Mouse (Mus musculus) CH12.LX (cell line): ENCODE data around the gene Harbi1.

Experiments
- CTCF ChIP-seq, 2 experiments: IDR thresholded peaks in 1 of 2; conservative IDR thresholded peaks in 1 of 2; 2 replicates each; pipeline ENCODE4 v1.5.1; 2011 to 2012; ENCODE audit warnings: low read depth in 2 of 2, low read length in 2 of 2, improper control_type of control experiment in 1 of 2, inconsistent platforms in 1 of 2, mild to moderate bottlenecking in 1 of 2, moderate library complexity in 1 of 2
- EP300 ChIP-seq: IDR thresholded peaks from 2 replicates; pipeline ENCODE4 v1.6.1; 2011; ENCODE audit warnings: low read length, improper control_type of control experiment
- JUN ChIP-seq: IDR thresholded peaks from 2 replicates; pipeline ENCODE4 v1.6.1; 2011; ENCODE audit warnings: low read depth, mild to moderate bottlenecking, low read length, improper control_type of control experiment, moderate library complexity; ENCODE audit not compliant: insufficient read depth
- KAT2A ChIP-seq: IDR thresholded peaks from 2 replicates; pipeline ENCODE4 v1.6.1; 2012; ENCODE audit warnings: low read length, improper control_type of control experiment, inconsistent platforms; ENCODE audit not compliant: insufficient replicate concordance
- RCOR1 ChIP-seq: conservative IDR thresholded peaks from 2 replicates; pipeline ENCODE4 v1.6.1; 2012; ENCODE audit warnings: low read depth, mild to moderate bottlenecking, inconsistent platforms, low read length, improper control_type of control experiment
- ZC3H11A ChIP-seq: IDR thresholded peaks from 2 replicates; pipeline ENCODE4 v1.6.1; 2012; ENCODE audit warnings: low read depth, mild to moderate bottlenecking, inconsistent platforms, low read length, improper control_type of control experiment

- TF ChIP-seq ZC3H11A (no peak), KAT2A (no peak), EP300 (no peak), JUN (no peak), CTCF (conservative IDR thresholded peaks at IDR 0.05 in 1 of 2, IDR thresholded peaks at IDR 0.05 in 1 of 2; ENCODE audit: low read depth in 2 of 2, low read length in 2 of 2) (no peak), RCOR1 (no peak)
Observed at GRCm38 (mm10) chr2:91739586-91739985, 28.9 kb downstream of the Harbi1 start.
